Mouse (Mus musculus) cerebellum, postnatal 36 days (tissue): ENCODE results near the gene Mrgpra3.

ENCODE experiments used
- DNase-seq, 2 experiments: peaks; one replicate each; pipeline ENCODE4 v3.0.0; 2021 to 2022; ENCODE audit warnings: mixed read lengths in 2 of 2

Gene Mrgpra3

DNA sequence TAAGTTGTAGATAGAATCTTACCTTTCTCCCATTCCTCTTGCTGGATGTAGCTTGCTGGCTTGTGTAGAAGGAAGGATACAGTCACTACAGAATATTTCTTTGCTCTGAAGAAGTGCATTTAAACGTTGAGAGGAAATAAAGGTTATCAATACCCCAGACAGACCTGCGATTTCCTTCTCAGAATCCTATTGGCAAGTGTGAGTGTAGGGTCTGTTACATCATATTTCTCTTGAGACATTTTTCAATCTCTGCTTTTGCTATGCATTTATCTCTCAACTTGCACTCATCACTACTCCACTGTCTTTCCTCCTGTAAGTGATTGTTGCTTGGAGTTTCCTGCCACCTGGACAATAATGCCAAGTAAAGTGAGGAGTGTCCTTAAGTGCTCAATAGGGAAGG, at the start of gene Mrgpra3:
Mrgpra3 (minus strand) TSS at position 101 of the 400 bp plus-strand sequence.
- DNase-seq: no peak
